Mouse (Mus musculus): ENCODE data around the gene Mrps23. TPM values are rescaled to one million over a fixed set of nuclear protein-coding genes. Genes with fewer than 3 reads are reported as not detected.

Gene Mrps23
- polyA plus RNA-seq, 1 experiment: 77.3 TPM

DNA sequence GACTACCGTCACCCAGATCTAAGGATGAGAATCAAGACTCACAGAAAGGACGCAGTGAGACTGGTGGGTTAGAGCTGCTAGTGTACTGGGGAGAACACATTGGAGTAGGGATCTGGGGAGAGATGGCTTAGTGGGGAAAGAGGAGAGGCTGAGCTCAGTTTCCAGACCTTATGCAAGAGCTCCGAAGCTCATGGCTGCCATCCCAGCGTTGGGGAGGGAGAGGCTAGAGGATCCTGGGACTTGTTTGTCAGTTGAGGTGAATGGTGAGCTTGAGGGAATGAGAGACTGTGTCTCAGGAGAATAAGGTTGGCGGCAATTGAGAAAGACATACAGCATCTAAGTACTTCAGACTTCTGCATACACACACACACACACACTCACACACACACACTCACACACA, 44.4 kb downstream of the Mrps23 start:
- DNase-seq (ENCODE audit: low spot score): no peak

GRCm38 (mm10) chr11:88250568-88250967, 46.4 kb downstream of the Mrps23 start:
- no peak for DNase-seq (ENCODE audit: low spot score)

GRCm38 (mm10) chr11:88251295-88251694, 47.1 kb downstream of the Mrps23 start:
- no peak for DNase-seq (ENCODE audit: low spot score)

DNA sequence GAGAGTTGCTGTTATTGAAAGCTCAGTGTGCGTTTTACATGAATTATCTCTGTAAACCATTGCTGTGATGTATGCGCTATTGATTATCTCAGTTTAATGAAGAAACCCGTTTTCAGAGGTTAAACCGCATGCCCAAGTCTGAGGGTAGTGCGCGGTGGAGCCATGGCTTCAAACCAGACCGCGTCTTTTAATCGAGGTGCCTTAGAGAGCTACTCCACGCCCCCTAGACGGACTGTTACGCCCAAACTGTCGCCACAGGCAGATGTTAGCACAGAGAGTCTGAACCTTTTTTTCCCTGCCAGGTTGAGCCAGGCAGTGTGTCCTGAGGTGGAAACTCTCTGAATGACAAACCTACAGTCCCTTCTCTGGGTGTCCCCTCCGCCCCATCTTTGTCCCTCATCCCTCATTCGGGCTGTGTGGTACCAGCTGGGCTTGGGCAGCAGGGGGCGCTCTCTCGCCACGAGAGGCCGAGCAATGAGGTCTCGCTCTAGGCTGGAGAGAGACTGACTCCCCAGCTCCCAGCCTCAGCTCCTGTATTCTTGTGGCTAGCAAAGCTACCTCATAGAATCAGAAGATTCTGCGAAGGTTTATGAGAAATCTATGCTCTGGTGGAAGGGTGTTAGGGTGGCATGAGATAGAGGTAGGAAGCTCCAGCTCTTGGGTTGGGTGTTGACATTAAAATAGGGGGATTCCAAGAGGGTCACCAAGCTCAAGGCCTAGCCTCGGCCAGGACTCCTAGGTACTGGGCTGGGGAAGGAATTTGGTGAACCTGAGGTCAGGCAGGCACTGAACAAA, 48.0 kb downstream of the Mrps23 start:
- peak; percentile 78 for DNase-seq (ENCODE audit: low spot score)

DNA sequence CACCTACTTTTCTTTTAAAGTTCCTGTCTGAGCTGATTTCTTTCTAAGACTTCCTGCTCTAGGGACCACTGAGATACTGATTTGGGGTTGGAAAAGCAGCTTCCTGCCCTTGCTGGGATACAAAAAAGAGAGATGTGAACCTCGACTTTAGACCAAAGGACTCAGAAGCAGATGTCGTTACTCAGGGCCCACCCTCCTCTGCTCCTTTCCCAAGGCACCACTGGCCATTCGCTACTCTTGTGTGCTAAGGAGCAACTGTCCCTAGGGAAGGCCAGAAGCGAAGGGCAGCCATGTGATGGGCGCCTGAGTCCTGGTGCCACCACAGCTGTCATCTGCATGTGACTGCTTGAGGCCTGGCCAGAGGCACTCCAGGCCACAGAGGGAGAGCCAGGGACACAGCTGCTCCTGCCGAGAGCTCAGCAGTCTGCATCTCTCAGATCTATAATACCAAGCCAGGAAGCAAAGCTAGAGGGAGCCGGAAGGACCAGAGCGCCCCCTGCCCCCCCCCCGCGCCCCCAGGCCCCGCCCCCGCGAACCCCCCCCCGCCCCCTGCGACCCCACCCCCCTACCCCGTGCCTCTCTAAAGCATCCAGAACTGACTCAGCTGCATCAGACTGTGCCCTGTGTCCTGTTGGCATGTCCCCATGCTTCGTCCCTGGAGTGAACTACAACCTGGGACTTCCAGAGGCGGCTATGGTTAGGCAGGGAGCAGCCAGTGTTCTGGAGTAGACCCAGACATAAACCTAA, 48.8 kb downstream of the Mrps23 start:
- DNase-seq (ENCODE audit: low spot score): no peak

GRCm38 (mm10) chr11:88253514-88254167, 49.5 kb downstream of the Mrps23 start:
- DNase-seq (ENCODE audit: low spot score): no peak

GRCm38 (mm10) chr11:88257700-88258099, 53.5 kb downstream of the Mrps23 start:
- DNase-seq (ENCODE audit: low spot score): no peak

DNA sequence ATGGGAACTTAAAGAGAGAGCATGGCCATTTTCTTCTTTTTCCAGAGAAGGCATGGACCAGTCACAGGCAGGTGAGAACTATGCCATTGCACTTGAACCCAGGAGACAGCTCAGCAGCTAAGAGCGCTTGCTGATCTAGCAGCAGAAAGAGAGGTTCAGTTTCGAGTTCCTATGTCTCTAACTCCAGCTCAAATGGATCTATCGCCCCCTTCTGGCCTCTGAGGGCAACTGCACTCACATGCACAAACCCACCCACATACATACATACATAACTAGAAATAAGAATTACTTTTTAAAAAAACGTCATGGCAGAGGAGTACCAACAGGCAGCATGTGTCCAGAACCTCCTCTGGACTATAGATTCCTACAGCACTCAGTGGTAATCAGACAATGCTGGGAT, 54.0 kb downstream of the Mrps23 start:
- no peak for DNase-seq (ENCODE audit: low spot score)

GRCm38 (mm10) chr11:88260463-88260862, 56.3 kb downstream of the Mrps23 start:
- DNase-seq (ENCODE audit: low spot score): no peak

Other genes with a start within 250 kb of the Mrps23 start
- 99.3 and 124 TPM in 2 replicates for gene Dynll2, start 216.9 kb upstream of the Mrps23 start, polyA plus RNA-seq (2012; rRNA removed)
- 240 and 325 TPM in 2 replicates for gene Srsf1, start 157.0 kb upstream of the Mrps23 start, polyA plus RNA-seq (2012; rRNA removed)
- gene Vezf1, start 136.1 kb upstream of the Mrps23 start, polyA plus RNA-seq (2012; rRNA removed): 33.6 and 47.4 TPM in 2 replicates
- gene Cuedc1, start 106.3 kb upstream of the Mrps23 start, polyA plus RNA-seq (2012; rRNA removed): 62.4 and 86.0 TPM in 2 replicates
- not detected in 2 replicates for gene Ccdc182, start 89.7 kb downstream of the Mrps23 start, polyA plus RNA-seq (2012; rRNA removed)

Data from urinary bladder, adult 2 months (tissue).